Mouse (Mus musculus): ENCODE results near the gene Hif3a. TPM values are rescaled to one million over a fixed set of nuclear protein-coding genes. Genes with fewer than 3 reads are reported as not detected.
A peak's percentile ranks its signal among the peaks of the same experiment; 100 is the strongest.

Gene Hif3a
- polyA plus RNA-seq, 1 experiment from 2014 or later, result 19.7 TPM

DNA sequence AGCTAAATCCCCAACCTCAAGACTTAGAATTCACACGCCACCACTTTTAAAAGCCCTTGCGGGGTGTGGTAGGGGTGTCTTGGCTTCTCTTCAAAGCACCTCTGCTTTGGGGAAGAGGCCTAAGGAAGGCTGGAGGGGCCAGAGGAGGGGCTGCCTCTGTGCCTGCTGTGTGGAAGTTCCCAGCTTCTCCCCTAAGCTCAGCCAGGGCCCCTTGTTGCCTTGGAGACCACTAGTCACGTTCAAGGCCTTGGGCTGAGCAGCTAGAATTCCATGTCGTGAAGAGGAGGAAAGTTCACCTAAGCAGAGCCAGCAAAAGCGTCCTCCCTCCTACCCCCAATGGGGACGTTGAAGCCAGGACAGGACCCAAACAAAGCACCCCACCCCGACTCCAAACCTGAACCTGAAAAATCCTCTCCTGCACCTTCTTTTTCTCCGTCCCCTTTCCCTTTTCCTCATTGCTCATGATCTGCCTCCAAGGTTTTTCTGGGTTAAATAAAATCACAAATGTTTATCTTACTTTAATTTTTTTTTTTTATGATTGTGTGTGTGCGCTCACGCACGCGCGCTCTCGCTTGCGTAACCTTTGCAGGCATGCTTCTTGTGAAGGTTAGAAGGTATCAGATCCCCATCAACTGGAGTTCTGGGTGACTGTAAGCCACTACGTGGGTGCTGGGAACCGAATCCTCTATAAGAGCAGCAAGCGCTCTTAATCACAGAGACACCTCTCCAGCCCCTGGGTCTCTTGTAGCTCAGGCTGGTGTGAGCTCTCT, 70.4 kb downstream of the Hif3a start:
- Histone ChIP-seq H3K9me3 (ENCODE audit: control insufficient read depth, low read length) (no peaks in the 10 kb centered on the region), H3K4me2 (replicated peaks; ENCODE audit: low read depth, low read length) (no peak overlapping the region; the same call in 1 of the 2 replicates), H3K9ac (ENCODE audit: low read depth, low read length) (no peak overlapping the region), H3K27ac (ENCODE audit: low read depth, low read length) (peak overlapping the region; percentile 83), H3K4me1 (ENCODE audit: control insufficient read depth, insufficient read depth, low read length) (peaks cover 34% of the 10 kb centered on the region), H3K27me3 (ENCODE audit: control insufficient read depth, insufficient read depth, low read length) (no peaks in the 10 kb centered on the region), H3K4me3 (ENCODE audit: low read length) (no peak overlapping the region), H3K36me3 (ENCODE audit: control insufficient read depth, insufficient read depth, low read length) (peaks cover 4% of the 10 kb centered on the region; the same call in 1 of the 2 replicates)
- peak; percentile 85 for ATAC-seq (ENCODE audit: low FRiP score, low TSS enrichment)
- 32% methylated on average over 18 of the region's 18 CpGs for WGBS

DNA sequence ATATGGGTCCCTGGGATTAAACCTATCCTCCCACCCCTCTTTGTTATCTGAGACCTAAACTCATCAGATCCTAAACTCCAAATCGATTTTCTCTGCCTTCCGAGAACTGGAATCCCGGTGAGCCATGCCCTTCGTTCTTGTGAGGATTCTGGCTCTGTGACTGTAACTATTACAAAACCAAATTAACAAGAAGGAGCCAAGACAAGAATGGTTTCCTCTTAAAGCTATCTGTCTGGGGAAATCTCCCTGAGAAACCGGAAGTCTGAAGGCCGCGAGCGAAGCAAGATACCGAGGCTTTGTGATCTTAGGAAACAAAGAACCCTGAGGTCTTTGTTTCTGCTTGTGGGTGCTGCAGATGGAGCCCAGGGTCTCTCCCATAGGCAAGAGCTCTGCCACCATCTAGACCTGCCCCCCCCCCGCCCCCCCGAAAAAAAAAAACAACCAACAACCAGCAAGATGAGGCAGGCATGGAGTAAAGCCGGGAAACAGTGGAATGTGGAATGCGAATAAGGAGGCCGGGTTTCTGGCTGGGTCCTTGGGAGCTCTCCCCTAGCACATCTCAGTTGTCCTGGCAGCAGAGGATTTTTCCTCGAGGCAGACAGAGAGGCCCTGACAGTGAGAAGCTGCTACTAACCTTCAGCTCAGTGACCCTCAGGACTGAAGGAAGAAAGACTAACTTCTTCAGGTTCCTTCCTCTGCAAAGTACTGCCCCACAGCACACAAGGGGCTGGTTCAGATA, 72.1 kb downstream of the Hif3a start:
- Histone ChIP-seq H3K9me3 (ENCODE audit: control insufficient read depth, low read length) (no peaks in the 10 kb centered on the region), H3K27ac (ENCODE audit: low read depth, low read length) (peak overlapping the region; percentile 39; the same call in 1 of the 2 replicates), H3K4me2 (replicated peaks; ENCODE audit: low read depth, low read length) (0 out of 2 replicates have a peak overlapping the region, but pooled peaks have one; percentile 5), H3K36me3 (ENCODE audit: control insufficient read depth, insufficient read depth, low read length) (no peaks in the 10 kb centered on the region), H3K4me3 (ENCODE audit: low read length) (no peak overlapping the region), H3K4me1 (ENCODE audit: control insufficient read depth, insufficient read depth, low read length) (peaks cover 21% of the 10 kb centered on the region), H3K27me3 (ENCODE audit: control insufficient read depth, insufficient read depth, low read length) (no peaks in the 10 kb centered on the region), H3K9ac (ENCODE audit: low read depth, low read length) (no peak overlapping the region)
- no peak for ATAC-seq (ENCODE audit: low FRiP score, low TSS enrichment)
- WGBS, result 32% methylated on average over 15 of the region's 15 CpGs

DNA sequence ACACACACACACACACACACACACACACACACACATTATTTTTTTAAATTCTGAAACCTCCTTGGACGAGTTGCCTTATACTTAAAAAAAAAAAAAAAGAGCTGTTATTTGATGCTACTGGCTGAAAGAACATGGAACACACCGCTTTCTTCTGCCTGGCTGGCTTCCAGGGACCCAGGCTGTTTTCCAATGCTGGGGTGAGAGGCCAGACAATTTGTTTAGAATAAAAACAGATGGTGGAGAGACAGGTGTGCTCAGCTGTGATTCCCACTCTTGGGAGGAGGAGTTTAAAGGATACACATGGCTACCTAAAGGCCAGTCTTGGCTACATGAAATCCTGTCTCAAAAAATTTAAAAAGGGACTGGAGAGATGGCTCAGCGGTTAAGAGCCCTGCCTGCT, 73.8 kb downstream of the Hif3a start:
- 18% methylated on average over 3 of the region's 3 CpGs for WGBS
- ATAC-seq (ENCODE audit: low FRiP score, low TSS enrichment), result no peak
- Histone ChIP-seq H3K4me1 (ENCODE audit: control insufficient read depth, insufficient read depth, low read length) (peaks cover 18% of the 10 kb centered on the region; the same call in 1 of the 2 replicates), H3K27ac (ENCODE audit: low read depth, low read length) (peak overlapping the region; percentile 15; the same call in 1 of the 2 replicates), H3K36me3 (ENCODE audit: control insufficient read depth, insufficient read depth, low read length) (no peaks in the 10 kb centered on the region), H3K9me3 (ENCODE audit: control insufficient read depth, low read length) (no peaks in the 10 kb centered on the region), H3K9ac (ENCODE audit: low read depth, low read length) (no peak overlapping the region), H3K4me3 (ENCODE audit: low read length) (no peak overlapping the region), H3K27me3 (ENCODE audit: control insufficient read depth, insufficient read depth, low read length) (no peaks in the 10 kb centered on the region), H3K4me2 (replicated peaks; ENCODE audit: low read depth, low read length) (no peak overlapping the region)

DNA sequence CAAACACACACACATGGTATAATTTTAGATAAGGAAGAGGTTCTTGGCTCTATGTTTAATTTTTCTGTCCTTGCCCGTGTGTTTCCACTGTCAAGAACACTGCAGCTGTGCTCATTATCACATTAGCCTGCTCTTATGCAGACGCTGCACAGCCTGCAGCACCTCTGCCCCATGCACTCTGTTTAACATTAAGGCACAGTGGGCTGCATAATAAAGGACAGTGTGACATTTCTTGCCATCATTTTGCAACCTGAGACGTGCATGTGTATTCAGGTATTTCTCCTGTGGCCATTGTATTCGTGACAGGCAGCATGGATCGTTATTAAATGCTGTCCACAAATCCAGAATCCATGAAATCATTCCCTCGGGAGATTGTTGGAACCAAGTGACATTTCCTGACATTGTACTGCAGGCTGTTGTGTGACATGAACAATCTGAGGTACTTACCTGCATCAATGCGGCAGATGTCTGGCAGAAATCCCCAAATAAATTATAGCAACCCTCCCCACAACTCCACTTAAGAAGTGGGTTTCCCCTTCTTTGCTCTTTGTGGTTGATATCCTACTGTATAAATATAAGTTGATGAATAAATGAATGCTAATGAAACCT, 74.6 kb downstream of the Hif3a start:
- Histone ChIP-seq H3K4me2 (replicated peaks; ENCODE audit: low read depth, low read length) (no peak overlapping the region), H3K4me1 (ENCODE audit: control insufficient read depth, insufficient read depth, low read length) (peaks cover 24% of the 10 kb centered on the region; the same call in 1 of the 2 replicates), H3K36me3 (ENCODE audit: control insufficient read depth, insufficient read depth, low read length) (no peaks in the 10 kb centered on the region), H3K27me3 (ENCODE audit: control insufficient read depth, insufficient read depth, low read length) (no peaks in the 10 kb centered on the region), H3K9ac (ENCODE audit: low read depth, low read length) (no peak overlapping the region), H3K9me3 (ENCODE audit: control insufficient read depth, low read length) (no peaks in the 10 kb centered on the region), H3K27ac (ENCODE audit: low read depth, low read length) (peak overlapping the region; percentile 30; the same call in 1 of the 2 replicates), H3K4me3 (ENCODE audit: low read length) (no peak overlapping the region)
- no peak for ATAC-seq (ENCODE audit: low FRiP score, low TSS enrichment)
- WGBS, result 44% methylated on average over 7 of the region's 7 CpGs

DNA sequence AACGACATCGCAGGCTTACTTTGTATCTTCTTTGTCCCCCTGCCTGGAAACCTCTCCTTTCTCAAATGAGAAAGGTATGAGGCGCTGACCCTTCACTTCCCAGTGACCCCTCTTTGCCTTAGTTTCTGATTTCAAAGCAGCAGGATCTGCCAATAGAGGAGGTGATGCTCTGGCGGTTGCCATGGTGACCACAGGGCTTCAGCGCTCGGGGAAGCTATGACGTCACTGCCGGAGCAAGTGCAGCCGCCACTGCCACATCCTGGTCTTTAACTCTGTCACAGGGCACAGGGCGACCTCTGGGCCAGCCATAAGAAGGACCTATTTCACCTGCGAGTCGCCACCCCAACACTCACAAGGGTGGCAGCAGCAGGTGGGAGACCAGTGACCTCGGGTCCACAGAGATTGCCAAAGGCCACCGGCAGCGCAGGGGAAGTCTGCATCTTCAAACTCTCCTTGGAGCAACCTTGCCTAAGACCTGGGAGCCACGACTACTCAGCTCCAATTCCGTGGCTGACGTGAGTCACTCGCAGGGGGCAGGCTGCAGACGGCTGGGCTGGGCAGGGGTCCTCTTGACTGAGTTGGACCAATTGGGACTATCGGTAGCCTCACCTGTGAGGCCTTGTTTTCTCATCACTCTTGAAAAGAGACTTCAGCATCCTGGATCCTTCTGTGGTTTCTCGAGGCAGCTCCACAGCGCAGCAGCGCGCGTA, 79.2 kb downstream of the Hif3a start, which contains the start of gene Gm42372:
Gm42372 (plus strand) TSS at position 228 of the 710 bp plus-strand sequence.
- Histone ChIP-seq H3K4me2 (replicated peaks; ENCODE audit: low read depth, low read length) (peak within 1 kb of the TSS; percentile 38), H3K9ac (ENCODE audit: low read depth, low read length) (peak within 1 kb of the TSS; percentile 12; the same call in 1 of the 2 replicates), H3K9me3 (ENCODE audit: control insufficient read depth, low read length) (no peaks in the 10 kb centered on the region), H3K4me1 (ENCODE audit: control insufficient read depth, insufficient read depth, low read length) (peaks cover 17% of the 10 kb centered on the region; the same call in 1 of the 2 replicates), H3K4me3 (ENCODE audit: low read length) (peak within 1 kb of the TSS; percentile 12; the same call in 1 of the 2 replicates), H3K27me3 (ENCODE audit: control insufficient read depth, insufficient read depth, low read length) (no peaks in the 10 kb centered on the region), H3K36me3 (ENCODE audit: control insufficient read depth, insufficient read depth, low read length) (no peaks in the 10 kb centered on the region), H3K27ac (ENCODE audit: low read depth, low read length) (no peak within 1 kb of the TSS)
- 22% methylated on average over 26 of the region's 26 CpGs for WGBS
- peak; percentile 69; the same call in 1 of the 2 replicates for ATAC-seq (ENCODE audit: low FRiP score, low TSS enrichment)

Other genes with a start within 250 kb of the Hif3a start
- gene Strn4, start 246.5 kb downstream of the Hif3a start, polyA plus RNA-seq (2014; fragmentation: Nextera tagmentation; extraction: Ambion mirVana), result 75.5 and 111 TPM in 2 replicates
- gene Fkrp, start 245.7 kb downstream of the Hif3a start, polyA plus RNA-seq (2014; fragmentation: Nextera tagmentation; extraction: Ambion mirVana), result 23.6 and 31.1 TPM in 2 replicates
- gene Prkd2, start 219.5 kb downstream of the Hif3a start, polyA plus RNA-seq (2014; fragmentation: Nextera tagmentation; extraction: Ambion mirVana), result 10.9 and 15.7 TPM in 2 replicates
- gene Dact3, start 187.1 kb downstream of the Hif3a start, polyA plus RNA-seq (2014; fragmentation: Nextera tagmentation; extraction: Ambion mirVana), result 5.1 and 6.4 TPM in 2 replicates
- gene Gng8, start 170.6 kb downstream of the Hif3a start, polyA plus RNA-seq (2014; fragmentation: Nextera tagmentation; extraction: Ambion mirVana), result 7.5 TPM in 2 replicates
- 0.67 and 1.4 TPM in 2 replicates for gene Ptgir, start 155.9 kb downstream of the Hif3a start, polyA plus RNA-seq (2014; fragmentation: Nextera tagmentation; extraction: Ambion mirVana)
- gene Calm3, start 138.3 kb downstream of the Hif3a start, polyA plus RNA-seq (2014; fragmentation: Nextera tagmentation; extraction: Ambion mirVana), result 156 and 198 TPM in 2 replicates
- 2.5 and 5.5 TPM in 2 replicates for gene Pnmal2, start 117.7 kb downstream of the Hif3a start, polyA plus RNA-seq (2014; fragmentation: Nextera tagmentation; extraction: Ambion mirVana)
- gene Pnmal1, start 102.7 kb downstream of the Hif3a start, polyA plus RNA-seq (2014; fragmentation: Nextera tagmentation; extraction: Ambion mirVana), result 0.51 and 0.74 TPM in 2 replicates
- gene Gm42372, start 79.3 kb downstream of the Hif3a start, polyA plus RNA-seq (2014; fragmentation: Nextera tagmentation; extraction: Ambion mirVana), result 0.29 and 0.47 TPM in 2 replicates
- gene Ccdc8, start 69.7 kb downstream of the Hif3a start, polyA plus RNA-seq (2014; fragmentation: Nextera tagmentation; extraction: Ambion mirVana), result 17.5 and 21.4 TPM in 2 replicates
- gene Ppp5c, start 34.5 kb downstream of the Hif3a start, polyA plus RNA-seq (2014; fragmentation: Nextera tagmentation; extraction: Ambion mirVana), result 103 and 115 TPM in 2 replicates
- 0.06 and 0.23 TPM in 2 replicates for gene Psg16, start 11.6 kb upstream of the Hif3a start, polyA plus RNA-seq (2014; fragmentation: Nextera tagmentation; extraction: Ambion mirVana)
- gene Ceacam3, start 87.9 kb upstream of the Hif3a start, polyA plus RNA-seq (2014; fragmentation: Nextera tagmentation; extraction: Ambion mirVana), result not detected in 2 replicates
- gene Psg29, start 141.1 kb upstream of the Hif3a start, polyA plus RNA-seq (2014; fragmentation: Nextera tagmentation; extraction: Ambion mirVana), result not detected in 2 replicates

All from kidney, embryonic 14.5 days (tissue).